Mouse (Mus musculus) C2C12 (cell line): ENCODE results near the gene Clasp1. TPM values are rescaled to one million over a fixed set of nuclear protein-coding genes. Genes with fewer than 3 reads are reported as not detected.

Experiments
- H3K27me3 ChIP-seq: one replicate; pipeline ENCODE4 v1.6.1; 2011; ENCODE audit not compliant: control insufficient read depth, insufficient read depth, insufficient read length
- H3K36me3 ChIP-seq: one replicate; pipeline ENCODE4 v1.6.1; 2011; ENCODE audit not compliant: control insufficient read depth, insufficient read depth
- H3K4me3 ChIP-seq: one replicate; pipeline ENCODE4 v1.5.1; 2011; ENCODE audit warnings: mild to moderate bottlenecking, control low read depth; ENCODE audit not compliant: poor library complexity, insufficient read depth, severe bottlenecking
- H3K79me2 ChIP-seq: one replicate; pipeline ENCODE4 v1.6.1; 2011; ENCODE audit not compliant: control insufficient read depth, insufficient read depth
- H3K79me3 ChIP-seq: one replicate; pipeline ENCODE4 v1.6.1; 2011; ENCODE audit warnings: low read depth, control low read depth
- H3ac ChIP-seq: one replicate; pipeline ENCODE3; 2011; ENCODE audit warnings: low read depth; ENCODE audit not compliant: control insufficient read depth, insufficient read length
- CEBPB ChIP-seq: IDR thresholded peaks from one replicate; pipeline ENCODE4 v1.6.1; 2011; ENCODE audit warnings: low read depth, mild to moderate bottlenecking, control low read depth, moderate library complexity
- CTCF ChIP-seq: IDR thresholded peaks from one replicate; pipeline ENCODE4 v1.5.1; 2011; ENCODE audit not compliant: control insufficient read depth, insufficient read depth, insufficient read length
- FOSL1 ChIP-seq: IDR thresholded peaks from one replicate; pipeline ENCODE4 v1.8.0; 2011; ENCODE audit warnings: mild to moderate bottlenecking, low read length; ENCODE audit not compliant: poor library complexity, insufficient read depth, severe bottlenecking
- MAX ChIP-seq: IDR thresholded peaks from one replicate; pipeline ENCODE4 v1.6.1; 2011; ENCODE audit warnings: mild to moderate bottlenecking, control low read depth
- MYOD1 ChIP-seq: IDR thresholded peaks from one replicate; pipeline ENCODE4 v1.6.1; 2011; ENCODE audit warnings: low read depth; ENCODE audit not compliant: control insufficient read depth, insufficient read length
- MYOG ChIP-seq: IDR thresholded peaks from one replicate; pipeline ENCODE4 v1.6.1; 2011; ENCODE audit not compliant: control insufficient read depth, insufficient read length; ENCODE audit errors: extremely low read depth
- USF1 ChIP-seq: IDR thresholded peaks from one replicate; pipeline ENCODE4 v1.6.1; 2011; ENCODE audit warnings: low read depth, mild to moderate bottlenecking, control low read depth, moderate library complexity
- polyA plus RNA-seq: library from polyadenylated mRNA; unstranded; fragments of >200 nt; fragmentation: generic; extraction: Trizol; gene quantifications from one replicate; pipeline ENCODE4 v1.2.1, GENCODE M21; 2012; ENCODE audit warnings: missing spikeins

The Clasp1 gene
- polyA plus RNA-seq, 1 experiment, result 19.4 TPM

DNA sequence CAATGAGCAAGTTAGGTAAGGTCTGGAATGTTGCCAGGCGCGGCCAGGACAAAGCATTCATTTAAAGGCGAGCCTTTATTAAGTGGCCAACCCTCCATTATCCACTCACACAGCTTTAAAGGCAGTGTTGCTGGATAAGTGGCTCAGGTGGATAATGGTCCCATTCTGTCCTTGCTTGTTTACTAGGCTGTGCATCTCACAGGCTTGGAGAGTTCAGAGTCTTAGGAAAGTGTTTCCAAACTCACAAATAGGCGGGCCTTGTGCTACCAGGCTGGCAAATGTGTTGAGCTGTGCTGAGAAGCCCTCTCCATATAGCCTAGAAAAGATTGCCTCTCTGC lies 92.5 kb downstream of the Clasp1 start:
- Histone ChIP-seq H3K79me3 (no peaks in the 10 kb centered on the region), H3K79me2 (no peaks in the 10 kb centered on the region)

DNA sequence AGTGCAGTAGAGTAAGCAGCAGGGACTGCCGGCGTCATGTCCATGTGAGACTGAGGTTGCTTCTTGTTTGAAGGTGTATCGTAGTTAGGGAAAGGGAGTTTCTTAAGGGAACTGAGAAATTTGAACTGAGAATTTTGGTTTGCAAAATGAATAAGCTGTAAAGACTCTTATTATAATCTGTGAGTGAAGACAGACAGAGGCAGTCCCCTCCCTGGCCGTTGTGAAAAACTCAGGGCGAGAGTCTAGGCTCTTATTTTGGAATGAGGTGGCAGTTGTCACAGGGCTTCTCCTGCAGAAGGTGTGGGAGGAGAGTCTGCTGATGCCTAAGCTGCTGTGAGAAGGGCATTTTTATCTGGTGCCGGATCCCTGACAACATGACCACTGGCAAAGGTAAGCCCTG lies 92.8 kb downstream of the Clasp1 start:
- no peaks in the 10 kb centered on the region for H3K79me3 ChIP-seq
- H3K36me3 ChIP-seq, result peaks cover 4% of the 10 kb centered on the region
- H3K79me2 ChIP-seq, result no peaks in the 10 kb centered on the region
- TF ChIP-seq MYOG (no peak), CEBPB (no peak), MAX (no peak), MYOD1 (no peak), USF1 (no peak), FOSL1 (no peak), CTCF (no peak)
- H3K27me3 ChIP-seq, result no peaks in the 10 kb centered on the region
- H3K4me3 ChIP-seq, result no peak overlapping the region
- no peak overlapping the region for H3ac ChIP-seq

More for the DNA sequence above, 92.5 kb downstream of the Clasp1 start:
- Histone ChIP-seq H3K36me3 (peaks cover 8% of the 10 kb centered on the region), H3ac (no peak overlapping the region), H3K27me3 (no peaks in the 10 kb centered on the region), H3K4me3 (no peak overlapping the region)
- TF ChIP-seq FOSL1, result no peak
- no peak for TF ChIP-seq MYOG
- TF ChIP-seq MYOD1, result no peak
- TF ChIP-seq MAX, result no peak
- TF ChIP-seq USF1, result no peak

- Histone ChIP-seq H3K79me3 (no peaks in the 10 kb centered on the region), H3K27me3 (no peaks in the 10 kb centered on the region), H3ac (no peak overlapping the region), H3K36me3 (no peaks in the 10 kb centered on the region), H3K4me3 (no peak overlapping the region), H3K79me2 (no peaks in the 10 kb centered on the region)
- TF ChIP-seq MYOD1 (no peak), CEBPB (no peak), CTCF (no peak), MAX (no peak), FOSL1 (no peak), MYOG (no peak), USF1 (no peak)
These were observed 93.6 kb downstream of the Clasp1 start for GRCm38 (mm10) chr1:118482285-118483019.

- no peaks in the 10 kb centered on the region for H3K27me3 ChIP-seq
- H3K79me3 ChIP-seq, result no peaks in the 10 kb centered on the region
- H3ac ChIP-seq, result no peak overlapping the region
- no peaks in the 10 kb centered on the region for H3K79me2 ChIP-seq
- no peak for TF ChIP-seq MYOG
- TF ChIP-seq USF1, result no peak
- TF ChIP-seq FOSL1, result no peak
- no peak overlapping the region for H3K4me3 ChIP-seq
- H3K36me3 ChIP-seq, result no peaks in the 10 kb centered on the region
These were observed 94.7 kb downstream of the Clasp1 start for GRCm38 (mm10) chr1:118483504-118484096.

DNA sequence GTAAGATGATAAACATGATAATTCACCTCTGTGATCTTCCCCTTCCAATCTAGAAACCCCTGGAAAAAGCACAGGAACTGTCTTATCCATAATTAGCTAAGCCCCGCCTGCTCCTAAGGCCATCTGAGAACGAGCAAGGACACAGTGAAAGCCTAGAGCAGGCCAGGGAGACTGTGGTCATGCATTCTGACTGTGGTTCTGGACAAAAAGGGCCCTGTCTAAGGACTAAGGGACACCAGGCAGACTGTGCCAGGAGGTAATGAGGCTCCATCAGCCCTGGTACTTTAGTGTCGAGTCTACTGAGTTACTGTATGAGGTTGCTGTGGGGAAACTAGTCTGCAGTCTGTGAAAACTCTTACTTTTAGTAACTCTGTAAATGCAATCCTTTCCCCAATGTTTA lies 96.7 kb downstream of the Clasp1 start:
- H3K79me3 ChIP-seq, result no peaks in the 10 kb centered on the region
- H3K79me2 ChIP-seq, result no peaks in the 10 kb centered on the region
- H3ac ChIP-seq, result no peak overlapping the region
- TF ChIP-seq MAX (no peak), USF1 (no peak), MYOG (no peak), FOSL1 (no peak), CEBPB (no peak), MYOD1 (no peak), CTCF (no peak)
- no peak overlapping the region for H3K4me3 ChIP-seq
- H3K36me3 ChIP-seq, result no peaks in the 10 kb centered on the region
- no peaks in the 10 kb centered on the region for H3K27me3 ChIP-seq

DNA sequence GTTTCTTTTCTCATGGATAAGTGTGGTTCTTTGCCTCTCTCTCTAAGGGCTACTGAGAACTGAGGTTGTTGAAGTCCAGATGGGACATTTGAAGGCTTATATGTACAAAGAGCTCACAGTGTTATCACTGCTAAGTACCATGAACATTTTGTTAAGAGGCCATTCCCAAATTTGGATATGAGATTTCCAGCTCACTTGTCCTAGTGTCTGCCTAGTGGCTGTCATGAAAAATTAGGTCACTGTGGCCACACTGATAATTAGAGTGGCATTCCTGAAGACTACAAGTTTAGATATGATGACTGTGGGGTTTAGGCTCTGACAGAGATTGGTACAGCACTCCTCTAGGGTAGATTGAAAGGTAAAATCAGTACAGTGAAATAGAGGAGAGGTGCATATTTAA lies 97.2 kb downstream of the Clasp1 start:
- no peak overlapping the region for H3K4me3 ChIP-seq
- no peaks in the 10 kb centered on the region for H3K36me3 ChIP-seq
- no peak overlapping the region for H3ac ChIP-seq
- no peaks in the 10 kb centered on the region for H3K79me2 ChIP-seq
- no peaks in the 10 kb centered on the region for H3K27me3 ChIP-seq
- no peak for TF ChIP-seq MAX
- no peak for TF ChIP-seq CEBPB
- no peak for TF ChIP-seq MYOD1
- TF ChIP-seq CTCF, result no peak
- no peak for TF ChIP-seq USF1
- no peak for TF ChIP-seq FOSL1
- TF ChIP-seq MYOG, result no peak
- no peaks in the 10 kb centered on the region for H3K79me3 ChIP-seq
